Mouse (Mus musculus) embryonic facial prominence, embryonic 13.5 days (tissue): ENCODE measurements around the gene Reep1. TPM values are rescaled to one million over a fixed set of nuclear protein-coding genes. Genes with fewer than 3 reads are reported as not detected.

ENCODE experiments used
- ATAC-seq: fragments of 200-750 bp; cut with Nextera tagmentation; 2 replicates; pipeline ENCODE4 v1.8.0; 2017; ENCODE audit warnings: low read depth; ENCODE audit not compliant: insufficient number of reproducible peaks, insufficient read depth, low FRiP score, low TSS enrichment
- H3K27ac ChIP-seq: fragments of 300-500 bp; sonication (generic); 2 replicates; pipeline ENCODE4 v1.5.1; 2015; ENCODE audit warnings: moderate library complexity, mild to moderate bottlenecking, inconsistent platforms
- H3K27me3 ChIP-seq: fragments of 300-500 bp; sonication (generic); 2 replicates; pipeline ENCODE4 v1.6.1; 2015; ENCODE audit warnings: mild to moderate bottlenecking, inconsistent platforms
- H3K36me3 ChIP-seq: fragments of 300-500 bp; sonication (generic); 2 replicates; pipeline ENCODE4 v1.6.1; 2015; ENCODE audit warnings: mild to moderate bottlenecking, inconsistent platforms
- H3K4me1 ChIP-seq: fragments of 300-500 bp; sonication (generic); 2 replicates; pipeline ENCODE4 v1.6.1; 2015; ENCODE audit warnings: inconsistent platforms
- H3K4me2 ChIP-seq: fragments of 300-500 bp; sonication (generic); 2 replicates; pipeline ENCODE4 v1.6.1; 2015; ENCODE audit warnings: moderate library complexity, mild to moderate bottlenecking, inconsistent platforms
- H3K4me3 ChIP-seq: fragments of 300-500 bp; sonication (generic); 2 replicates; pipeline ENCODE4 v1.5.1; 2015; ENCODE audit warnings: mild to moderate bottlenecking, inconsistent platforms
- H3K9ac ChIP-seq: fragments of 300-500 bp; sonication (generic); 2 replicates; pipeline ENCODE4 v1.6.1; 2015; ENCODE audit warnings: mild to moderate bottlenecking, inconsistent platforms
- H3K9me3 ChIP-seq: fragments of 300-500 bp; sonication (generic); 2 replicates; pipeline ENCODE4 v1.6.1; 2016; ENCODE audit warnings: inconsistent platforms
- WGBS: fragments of 180-500 bp; shearing (Covaris S2); methylation state at CpG from one replicate; pipeline ENCODE4 v1.1.7; 2015; ENCODE audit warnings: mixed read lengths; 5-methylcytosine and 5-hydroxymethylcytosine counted together
- polyA plus RNA-seq: library from polyadenylated mRNA; unstranded; fragments of >200 nt; fragmentation: Nextera tagmentation; extraction: Ambion mirVana; gene quantifications from 2 replicates; pipeline ENCODE4 v1.2.1, GENCODE M21; 2015

The Reep1 gene
- polyA plus RNA-seq, 1 experiment from 2014 or later, result 9.7 TPM

- 83% methylated on average over 6 of the region's 6 CpGs for WGBS
- no peak overlapping the region for H3K27ac ChIP-seq
- H3K4me1 ChIP-seq, result no peaks in the 10 kb centered on the region
- H3K27me3 ChIP-seq, result no peaks in the 10 kb centered on the region
- H3K4me3 ChIP-seq, result no peak overlapping the region
- no peak overlapping the region for H3K4me2 ChIP-seq
- no peak for ATAC-seq
- no peaks in the 10 kb centered on the region for H3K9me3 ChIP-seq
- H3K9ac ChIP-seq, result no peak overlapping the region
- no peaks in the 10 kb centered on the region for H3K36me3 ChIP-seq
Measured at GRCm38 (mm10) chr6:71791771-71792170, 84.4 kb downstream of the Reep1 start.

GRCm38 (mm10) chr6:71799391-71799790, 92.0 kb downstream of the Reep1 start:
- Histone ChIP-seq H3K36me3 (no peaks in the 10 kb centered on the region), H3K4me1 (0 out of 2 replicates have a peak, but pooled peaks cover 2% of the 10 kb centered on the region), H3K4me2 (no peak overlapping the region), H3K9me3 (no peaks in the 10 kb centered on the region), H3K27ac (no peak overlapping the region), H3K27me3 (0 out of 2 replicates have a peak, but pooled peaks cover 4% of the 10 kb centered on the region), H3K9ac (no peak overlapping the region), H3K4me3 (no peak overlapping the region)
- WGBS, result 72% methylated on average over 3 of the region's 3 CpGs
- no peak for ATAC-seq

GRCm38 (mm10) chr6:71801011-71801713, 93.8 kb downstream of the Reep1 start:
- Histone ChIP-seq H3K4me3 (no peak overlapping the region), H3K4me2 (no peak overlapping the region), H3K27me3 (peaks cover 10% of the 10 kb centered on the region; the same call in 1 of the 2 replicates), H3K4me1 (0 out of 2 replicates have a peak, but pooled peaks cover 2% of the 10 kb centered on the region), H3K36me3 (no peaks in the 10 kb centered on the region), H3K9ac (no peak overlapping the region), H3K27ac (no peak overlapping the region), H3K9me3 (no peaks in the 10 kb centered on the region)
- ATAC-seq, result no peak
- WGBS, result 59% methylated on average over 7 of the region's 7 CpGs

GRCm38 (mm10) chr6:71801714-71802094, 94.3 kb downstream of the Reep1 start:
- Histone ChIP-seq H3K9me3 (no peaks in the 10 kb centered on the region), H3K36me3 (no peaks in the 10 kb centered on the region), H3K27me3 (peaks cover 10% of the 10 kb centered on the region; the same call in 1 of the 2 replicates), H3K4me3 (no peak overlapping the region), H3K27ac (no peak overlapping the region), H3K4me1 (0 out of 2 replicates have a peak, but pooled peaks cover 2% of the 10 kb centered on the region), H3K9ac (no peak overlapping the region), H3K4me2 (no peak overlapping the region)
- 77% methylated on average over 10 of the region's 10 CpGs for WGBS
- ATAC-seq, result no peak

GRCm38 (mm10) chr6:71803609-71804008, 96.2 kb downstream of the Reep1 start:
- no peaks in the 10 kb centered on the region for H3K9me3 ChIP-seq
- no peak overlapping the region for H3K9ac ChIP-seq
- ATAC-seq, result no peak
- H3K4me1 ChIP-seq, result 0 out of 2 replicates have a peak, but pooled peaks cover 2% of the 10 kb centered on the region
- WGBS, result 88% methylated on average over 1 of the region's 1 CpGs
- H3K27ac ChIP-seq, result no peak overlapping the region
- H3K4me2 ChIP-seq, result no peak overlapping the region
- H3K4me3 ChIP-seq, result no peak overlapping the region
- peaks cover 10% of the 10 kb centered on the region; the same call in 1 of the 2 replicates for H3K27me3 ChIP-seq
- H3K36me3 ChIP-seq, result no peaks in the 10 kb centered on the region

GRCm38 (mm10) chr6:71804061-71804829, 96.9 kb downstream of the Reep1 start:
- H3K9ac ChIP-seq, result no peak overlapping the region
- H3K4me3 ChIP-seq, result no peak overlapping the region
- WGBS, result 24% methylated on average over 12 of the region's 12 CpGs
- H3K36me3 ChIP-seq, result no peaks in the 10 kb centered on the region
- ATAC-seq, result peak; percentile 82
- no peaks in the 10 kb centered on the region for H3K9me3 ChIP-seq
- no peak overlapping the region for H3K27ac ChIP-seq
- H3K4me1 ChIP-seq, result 0 out of 2 replicates have a peak, but pooled peaks cover 2% of the 10 kb centered on the region
- H3K4me2 ChIP-seq, result no peak overlapping the region
- H3K27me3 ChIP-seq, result peaks cover 10% of the 10 kb centered on the region; the same call in 1 of the 2 replicates

- WGBS, result 52% methylated on average over 1 of the region's 1 CpGs
- no peak overlapping the region for H3K27ac ChIP-seq
- H3K4me2 ChIP-seq, result no peak overlapping the region
- H3K27me3 ChIP-seq, result peaks cover 6% of the 10 kb centered on the region; the same call in 1 of the 2 replicates
- 0 out of 2 replicates have a peak, but pooled peaks cover 2% of the 10 kb centered on the region for H3K4me1 ChIP-seq
- ATAC-seq, result no peak
- peaks cover 18% of the 10 kb centered on the region for H3K36me3 ChIP-seq
- H3K4me3 ChIP-seq, result no peak overlapping the region
- H3K9ac ChIP-seq, result no peak overlapping the region
- no peaks in the 10 kb centered on the region for H3K9me3 ChIP-seq
Measured at GRCm38 (mm10) chr6:71806713-71807112, 99.4 kb downstream of the Reep1 start.

GRCm38 (mm10) chr6:71809890-71810289, 102.5 kb downstream of the Reep1 start:
- Histone ChIP-seq H3K9ac (no peak overlapping the region), H3K27me3 (peaks cover 4% of the 10 kb centered on the region; the same call in 1 of the 2 replicates), H3K36me3 (peaks cover 44% of the 10 kb centered on the region), H3K27ac (no peak overlapping the region), H3K9me3 (no peaks in the 10 kb centered on the region), H3K4me2 (no peak overlapping the region), H3K4me3 (no peak overlapping the region), H3K4me1 (no peaks in the 10 kb centered on the region)
- no peak for ATAC-seq
- WGBS, result 95% methylated on average over 9 of the region's 9 CpGs

GRCm38 (mm10) chr6:71812820-71813219, 105.5 kb downstream of the Reep1 start:
- Histone ChIP-seq H3K9me3 (no peaks in the 10 kb centered on the region), H3K4me2 (no peak overlapping the region), H3K36me3 (peaks cover 72% of the 10 kb centered on the region), H3K9ac (no peak overlapping the region), H3K27ac (no peak overlapping the region), H3K27me3 (no peaks in the 10 kb centered on the region), H3K4me3 (no peak overlapping the region), H3K4me1 (no peaks in the 10 kb centered on the region)
- WGBS, result 83% methylated on average over 2 of the region's 2 CpGs
- no peak for ATAC-seq

- peaks cover 11% of the 10 kb centered on the region for H3K4me1 ChIP-seq
- 86% methylated on average over 5 of the region's 5 CpGs for WGBS
- H3K9ac ChIP-seq, result no peak overlapping the region
- no peak overlapping the region for H3K4me3 ChIP-seq
- no peaks in the 10 kb centered on the region for H3K27me3 ChIP-seq
- no peaks in the 10 kb centered on the region for H3K9me3 ChIP-seq
- ATAC-seq, result no peak
- peaks cover 38% of the 10 kb centered on the region for H3K36me3 ChIP-seq
- H3K27ac ChIP-seq, result no peak overlapping the region
- no peak overlapping the region for H3K4me2 ChIP-seq
Measured at GRCm38 (mm10) chr6:71819764-71820292, 112.5 kb downstream of the Reep1 start.

- WGBS, result 2% methylated on average over 7 of the region's 7 CpGs
- no peaks in the 10 kb centered on the region for H3K27me3 ChIP-seq
- H3K9ac ChIP-seq, result peak overlapping the region; percentile 74
- peak overlapping the region; percentile 68 for H3K4me3 ChIP-seq
- H3K4me1 ChIP-seq, result peaks cover 11% of the 10 kb centered on the region
- H3K4me2 ChIP-seq, result peak overlapping the region; percentile 76
- H3K27ac ChIP-seq, result peak overlapping the region; percentile 48
- no peaks in the 10 kb centered on the region for H3K9me3 ChIP-seq
- no peak for ATAC-seq
- H3K36me3 ChIP-seq, result peaks cover 6% of the 10 kb centered on the region
Measured at GRCm38 (mm10) chr6:71823085-71823484, 115.7 kb downstream of the Reep1 start.
